Mouse (Mus musculus) v-Abl transformed pro-B cells (cell line): Measurements from ENCODE around the gene Dpp4.

Experiments
- in situ Hi-C, 2 experiments: fragments of 400-800 bp; cut with MboI; formaldehyde crosslinking; loops; one replicate each; pipeline ENCODE4 v1.15.1; 2025; ENCODE audit not compliant: unreplicated experiment in 2 of 2

Gene Dpp4

GRCm38 (mm10) chr2:62412081-62412821, at the start of gene Dpp4:
TSS of gene Dpp4 (minus strand) at chr2:62412231.
- in situ Hi-C loops = loop anchor here in 1 of 2 experiments (25.0 kb wide), 1 partner anchor 1525 kb away; no protein-coding TSS in a partner anchor

DNA sequence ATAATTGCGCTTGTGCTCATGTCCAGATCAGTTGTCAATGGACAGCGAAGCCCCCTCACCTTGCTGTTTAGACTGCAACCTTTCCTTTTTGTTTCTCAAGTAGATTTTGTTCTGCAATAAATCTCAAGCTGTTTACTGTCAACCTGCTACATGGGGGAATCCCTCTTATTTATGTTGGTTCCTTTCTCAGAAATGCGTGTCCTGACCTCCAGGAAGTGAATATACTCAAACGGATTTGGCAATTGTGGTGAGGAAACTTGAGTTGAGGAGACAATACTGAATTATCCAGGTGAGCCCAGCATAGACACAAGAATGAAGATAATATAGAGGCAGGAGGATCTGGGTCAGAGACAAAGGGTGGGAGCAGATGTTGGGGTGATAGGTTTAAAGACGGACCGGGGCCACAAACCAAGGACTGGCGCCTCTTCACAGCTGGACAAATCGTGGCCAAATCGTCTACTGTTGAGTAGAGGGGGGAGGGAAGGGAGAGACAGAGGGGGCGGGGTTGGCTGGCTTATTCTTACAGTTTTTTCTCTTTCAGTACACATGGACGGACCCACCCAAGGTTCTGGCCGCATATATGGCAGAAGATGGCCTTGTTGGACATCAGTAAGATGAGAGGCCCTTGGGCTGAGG, 48.9 kb upstream of the Dpp4 start:
- in situ Hi-C loops = loop anchor here (5.0 to 25.0 kb wide), 6 partner anchors 99 to 649 kb away; partner anchors contain the start of gene Tbr1 (in 1 of the 2)

- in situ Hi-C loops = loop anchor here (5.0 to 25.0 kb wide), 6 partner anchors 98 to 648 kb away; partner anchors contain the start of gene Tbr1 (in 1 of the 2)
Measured at GRCm38 (mm10) chr2:62460231-62460710, 48.2 kb upstream of the Dpp4 start.

- in situ Hi-C loops = loop anchor here (5.0 to 25.0 kb wide), 6 partner anchors 97 to 647 kb away; partner anchors contain the start of gene Tbr1 (in 1 of the 2)
Measured at GRCm38 (mm10) chr2:62459241-62460174, 47.5 kb upstream of the Dpp4 start.

DNA sequence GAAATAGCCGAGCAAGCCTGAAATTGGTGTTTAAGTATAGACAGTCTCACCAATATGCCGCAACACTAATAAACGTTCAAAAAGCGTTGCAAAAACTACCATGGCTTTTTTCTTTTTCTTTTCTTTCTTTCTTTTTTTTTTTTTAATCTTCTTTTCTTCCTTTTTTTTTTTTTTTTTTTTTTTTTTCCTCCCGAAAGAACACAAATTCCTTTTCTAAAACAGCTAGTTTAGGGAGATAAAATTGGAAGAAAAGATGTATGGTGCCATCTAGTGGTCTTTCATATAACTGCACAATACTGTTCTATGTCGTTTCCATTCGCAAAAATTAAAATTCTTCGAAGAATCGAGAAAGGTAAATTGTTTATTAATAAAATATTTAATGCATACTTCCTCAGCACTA, 46.0 kb upstream of the Dpp4 start:
- in situ Hi-C loops = loop anchor here (25.0 kb wide), 3 partner anchors 96 to 646 kb away; partner anchors contain the start of gene Tbr1 (in 1 of the 2)

- in situ Hi-C loops = loop anchor here (25.0 kb wide), 3 partner anchors 93 to 643 kb away; partner anchors contain the start of gene Tbr1 (in 1 of the 2)
Measured at GRCm38 (mm10) chr2:62454991-62455390, 43.0 kb upstream of the Dpp4 start.

- in situ Hi-C loops = loop anchor here (25.0 kb wide), 3 partner anchors 92 to 642 kb away; partner anchors contain the start of gene Tbr1 (in 1 of the 2)
Measured at GRCm38 (mm10) chr2:62454033-62454432, 42.0 kb upstream of the Dpp4 start.

- in situ Hi-C loops = loop anchor here (25.0 kb wide), 3 partner anchors 88 to 638 kb away; partner anchors contain the start of gene Tbr1 (in 1 of the 2)
Measured at GRCm38 (mm10) chr2:62450364-62450763, 38.3 kb upstream of the Dpp4 start.

- in situ Hi-C loops = loop anchor here (5.0 to 25.0 kb wide), 5 partner anchors 48 to 855 kb away; partner anchors contain the start of gene Tbr1 (in 1 of the 2)
Measured at GRCm38 (mm10) chr2:62449692-62450346, 37.8 kb upstream of the Dpp4 start.

DNA sequence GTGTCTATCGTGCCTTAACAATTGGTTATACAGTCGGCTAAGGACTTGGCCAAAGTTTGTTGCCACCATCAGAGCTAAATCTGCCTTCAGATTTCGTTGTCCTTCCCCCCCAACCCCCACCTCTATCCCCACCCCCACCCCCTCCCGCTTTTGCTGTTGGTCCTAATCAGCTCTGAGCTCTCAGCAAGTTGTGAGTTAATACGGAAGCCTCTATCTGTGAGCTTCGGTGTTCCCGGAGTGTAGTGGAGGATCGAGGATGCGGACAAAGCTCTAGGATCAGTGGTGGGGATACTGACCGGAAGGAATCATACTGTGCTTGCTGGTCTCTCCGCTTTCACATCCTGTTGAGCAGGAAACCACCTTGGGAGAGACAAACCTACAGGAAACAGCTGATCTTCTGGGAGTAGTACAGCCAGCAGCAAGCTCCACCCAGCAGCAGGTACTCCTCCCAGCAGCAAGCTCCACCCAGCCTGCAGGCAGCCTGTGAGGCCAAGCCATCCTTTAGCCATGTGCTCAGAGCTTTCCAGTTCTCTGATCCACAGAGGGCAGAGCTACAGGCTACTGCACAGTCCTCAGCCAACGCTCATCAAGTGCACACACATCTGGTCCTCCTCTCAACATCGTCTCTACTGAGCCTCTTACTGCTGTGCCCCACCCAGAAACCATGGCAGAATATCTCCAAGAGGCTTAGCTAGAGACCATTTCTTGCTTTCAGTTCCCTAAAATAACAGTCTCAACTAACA, 28.9 kb upstream of the Dpp4 start:
- in situ Hi-C loops = loop anchor here (5.0 to 10.0 kb wide), 2 partner anchors 34 to 846 kb away; no protein-coding TSS in a partner anchor

- in situ Hi-C loops = loop anchor here (5.0 to 10.0 kb wide), 2 partner anchors 33 to 845 kb away; no protein-coding TSS in a partner anchor
Measured at GRCm38 (mm10) chr2:62440083-62440482, 28.1 kb upstream of the Dpp4 start.

GRCm38 (mm10) chr2:62431245-62431795, 19.3 kb upstream of the Dpp4 start:
- in situ Hi-C loops = no loop called here

- in situ Hi-C loops = no loop called here
Measured at GRCm38 (mm10) chr2:62425941-62426340, 13.9 kb upstream of the Dpp4 start.

DNA sequence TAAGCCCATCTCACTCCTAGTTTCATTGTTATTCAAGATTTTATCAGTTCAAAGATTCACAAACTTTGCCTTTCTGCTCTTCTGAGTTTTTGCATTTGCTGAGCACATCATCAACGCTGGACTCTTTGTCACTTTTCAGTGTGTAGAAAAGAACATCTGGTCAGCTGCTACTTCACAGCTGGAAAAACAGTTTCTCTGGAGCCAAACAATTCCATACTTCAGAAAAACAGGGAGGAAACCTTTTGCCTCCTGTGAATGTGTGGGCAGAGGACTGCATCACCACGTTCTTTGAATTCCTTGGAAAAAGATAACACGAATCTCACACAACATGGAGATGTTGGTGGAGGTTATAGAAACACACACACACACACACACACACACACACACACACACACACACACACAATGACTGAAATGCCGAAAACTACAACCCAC, 11.3 kb upstream of the Dpp4 start:
- in situ Hi-C loops = loop anchor here in 1 of 2 experiments (25.0 kb wide), 1 partner anchor 1536 kb away; no protein-coding TSS in a partner anchor

DNA sequence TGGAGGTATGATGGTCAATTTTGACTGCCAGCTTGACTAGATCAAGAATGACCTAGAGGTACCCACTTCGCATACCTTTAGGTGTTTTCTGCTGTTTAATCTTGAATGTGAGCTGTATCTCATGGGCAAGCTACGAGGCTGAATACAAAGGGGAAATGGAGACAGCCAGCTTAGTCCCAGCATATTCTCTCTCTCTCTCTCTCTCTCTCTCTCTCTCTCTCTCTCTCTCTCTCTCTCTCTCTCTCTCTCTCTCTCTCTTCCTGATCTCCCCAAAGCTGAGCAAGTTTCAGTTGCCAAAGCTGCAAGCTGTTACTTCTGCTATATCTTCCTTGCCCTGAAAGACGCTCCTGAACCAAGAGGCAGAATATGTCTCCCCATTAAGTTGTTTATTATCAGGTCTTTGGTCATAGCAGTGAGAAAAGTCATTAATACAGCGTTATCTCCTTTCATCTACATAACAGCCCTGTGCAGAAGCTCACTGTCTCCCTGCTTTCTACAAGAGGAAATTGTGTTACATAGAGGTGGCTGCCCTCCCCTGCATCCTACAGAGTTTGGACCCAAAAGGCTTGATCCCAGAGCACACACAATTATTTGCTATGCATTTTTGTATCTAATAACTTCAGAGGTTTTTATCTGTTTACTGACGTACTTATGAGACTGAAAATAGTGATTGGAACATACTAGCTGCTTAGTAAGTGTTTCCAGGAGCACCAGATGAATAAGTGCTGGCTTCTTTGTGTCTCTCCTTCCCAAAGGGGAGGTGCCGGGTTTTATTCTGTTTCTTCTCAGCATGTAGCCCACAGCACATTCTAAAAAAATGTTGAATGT, 10.7 kb upstream of the Dpp4 start:
- in situ Hi-C loops = loop anchor here in 1 of 2 experiments (25.0 kb wide), 1 partner anchor 1535 kb away; no protein-coding TSS in a partner anchor

DNA sequence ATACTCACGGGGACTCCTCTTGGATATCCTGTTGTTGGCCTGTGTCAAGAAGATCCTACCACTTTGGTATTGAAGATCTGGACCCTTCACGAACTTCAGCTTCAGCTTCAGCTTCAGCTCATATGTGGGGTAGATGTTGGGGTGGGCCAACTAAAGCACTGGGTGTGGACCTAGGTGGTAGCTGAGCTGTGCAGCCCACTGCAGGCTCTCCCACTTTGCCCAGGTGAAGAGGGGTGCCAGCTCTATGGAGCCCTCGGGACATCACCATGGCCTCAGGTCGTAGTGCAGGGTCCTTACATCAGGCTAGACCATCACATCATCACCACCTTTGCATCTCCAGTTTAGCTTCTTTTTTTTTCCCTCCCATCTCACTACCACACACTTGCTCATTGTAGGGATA, 9.2 kb upstream of the Dpp4 start:
- in situ Hi-C loops = loop anchor here in 1 of 2 experiments (25.0 kb wide), 1 partner anchor 1534 kb away; no protein-coding TSS in a partner anchor

GRCm38 (mm10) chr2:62420045-62420444, 8.0 kb upstream of the Dpp4 start:
- in situ Hi-C loops = loop anchor here in 1 of 2 experiments (25.0 kb wide), 1 partner anchor 1533 kb away; no protein-coding TSS in a partner anchor
